Mouse (Mus musculus): ENCODE results near the gene Rassf1.

Rassf1 gene

GRCm38 (mm10) chr9:107606591-107606990 is 55.2 kb downstream of the Rassf1 start:
- DNase-seq: peak in 1 of 2 experiments; percentile 70

DNA sequence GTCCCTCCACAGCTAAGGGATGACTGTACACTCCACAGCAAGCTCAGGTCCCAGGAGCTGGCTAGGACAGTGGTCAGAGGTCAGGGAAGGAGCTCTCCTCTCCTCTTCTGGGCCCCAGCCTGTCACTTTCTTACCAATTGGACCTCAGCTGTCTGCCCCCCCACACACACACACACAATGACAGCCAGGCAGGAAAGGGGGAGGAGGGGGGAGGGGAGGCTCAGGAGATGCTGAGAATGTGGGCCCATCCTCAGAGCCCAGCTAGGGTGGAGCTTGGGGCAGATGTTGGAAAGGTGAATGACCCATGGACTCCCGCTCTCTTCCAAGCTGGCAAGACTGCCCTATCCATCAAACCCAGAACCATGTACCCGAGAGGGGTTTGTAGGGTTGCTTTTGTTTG is 55.7 kb downstream of the Rassf1 start:
- DNase-seq: no peak

DNA sequence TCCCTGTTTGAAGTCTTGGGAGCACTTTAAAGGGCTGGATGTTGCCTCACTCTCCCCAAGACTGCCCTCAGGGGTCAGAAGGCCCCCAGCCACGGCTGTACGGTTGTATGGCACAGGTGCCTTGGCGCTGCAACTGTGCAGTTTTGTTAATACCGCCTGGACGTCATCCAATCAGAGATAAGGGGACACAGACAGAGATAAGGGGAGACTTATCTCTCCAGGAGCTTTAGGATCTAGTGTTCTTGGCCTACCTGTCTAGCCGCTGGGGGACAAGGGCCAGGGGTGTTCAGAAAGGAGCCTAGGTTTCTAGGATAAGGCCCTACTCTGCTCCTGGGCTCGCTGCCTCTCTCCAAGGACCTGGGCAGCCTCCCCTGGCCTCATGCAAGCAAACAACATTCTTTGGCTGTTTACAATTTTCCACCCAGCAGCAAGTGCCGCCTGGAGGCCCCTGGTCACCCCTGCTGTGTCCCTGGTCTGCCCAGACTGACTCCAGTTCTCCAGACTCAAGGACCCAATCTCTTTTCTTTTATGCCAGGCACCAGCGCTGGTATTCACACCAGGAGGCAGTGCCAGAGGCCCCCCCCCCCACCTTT is 56.4 kb downstream of the Rassf1 start:
- no peak for DNase-seq

DNA sequence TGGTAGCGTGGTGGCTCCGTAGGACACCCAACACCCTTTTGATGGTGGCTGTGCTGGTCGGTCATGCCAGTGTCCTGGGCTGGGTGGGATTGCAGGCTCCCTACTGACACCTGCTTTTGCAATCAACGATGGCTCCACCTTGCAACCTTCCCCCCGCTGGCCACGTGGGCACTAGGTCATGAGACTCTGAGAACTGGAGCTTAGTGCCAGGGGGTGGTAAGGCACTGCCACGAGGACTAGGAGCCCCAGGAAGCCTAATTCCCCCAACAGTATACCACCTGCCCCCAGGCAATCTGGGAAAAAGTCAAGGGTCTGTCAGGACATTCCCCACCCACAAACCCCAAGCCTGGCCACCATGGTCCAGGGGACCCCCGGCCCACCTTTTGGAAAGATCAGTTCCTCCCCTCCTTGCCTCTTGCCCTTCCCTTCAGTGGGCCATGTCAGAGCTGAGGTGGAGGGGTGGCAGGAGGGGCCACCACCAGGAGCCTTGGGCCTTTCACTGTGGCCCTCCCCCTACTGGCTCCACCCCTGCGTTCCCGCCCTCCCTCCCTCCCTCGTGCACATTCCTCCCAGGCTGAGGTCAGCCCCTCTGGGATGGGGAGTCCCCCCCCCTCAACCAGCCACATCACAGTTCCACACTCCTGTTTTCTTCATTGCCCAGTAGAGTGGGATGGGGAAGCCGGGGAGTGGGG is 57.5 kb downstream of the Rassf1 start, which contains the start of gene Sema3b:
Gene Sema3b (minus strand): TSS at position 489 of the 692 bp plus-strand sequence.
- peak; percentile 57 to 69 for DNase-seq

DNA sequence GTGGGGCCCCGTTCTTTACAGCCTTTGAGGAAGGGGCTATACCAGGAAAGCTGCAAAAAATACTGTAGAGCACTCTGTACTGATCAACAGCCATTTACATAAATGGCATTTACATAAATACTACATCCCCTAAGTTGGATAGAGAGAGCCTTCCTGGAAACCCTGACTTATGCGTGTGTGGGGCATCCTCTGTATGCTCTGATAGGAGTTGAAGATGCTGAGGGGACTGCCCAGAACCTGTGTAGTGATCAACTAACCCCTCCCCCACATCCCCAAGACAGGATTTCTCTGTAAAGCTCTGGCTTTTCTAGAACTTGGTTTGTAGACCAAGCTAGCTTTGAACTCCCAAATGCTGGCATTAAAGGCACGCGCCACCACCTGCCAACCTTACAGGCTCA is 58.1 kb downstream of the Rassf1 start:
- no peak for DNase-seq

- DNase-seq: no peak
Observed at GRCm38 (mm10) chr9:107611456-107612190, 60.3 kb downstream of the Rassf1 start.

Measured in lung, adult 18-20 months (tissue).